Mouse (Mus musculus) heart, adult 2 months (tissue): ENCODE data around the gene Spsb1. TPM values are rescaled to one million over a fixed set of nuclear protein-coding genes. Genes with fewer than 3 reads are reported as not detected.
A peak's percentile ranks its signal among the peaks of the same experiment; 100 is the strongest.

Experiments used
- DNase-seq, 2 experiments: peaks; one replicate each; pipeline ENCODE4 v3.0.0; 2021
- H3K27ac ChIP-seq: fragments of 200-600 bp; 2 replicates; pipeline ENCODE4 v1.8.1; 2022
- H3K27me3 ChIP-seq: fragments of 200-500 bp; 2 replicates; pipeline ENCODE4 v1.6.1; 2012; ENCODE audit warnings: mild to moderate bottlenecking, low read length, inconsistent platforms, mixed read lengths; ENCODE audit not compliant: control insufficient read depth, insufficient read depth
- H3K36me3 ChIP-seq: fragments of 200-500 bp; 2 replicates; pipeline ENCODE4 v1.6.1; 2012; ENCODE audit warnings: low read length, inconsistent platforms; ENCODE audit not compliant: control insufficient read depth, insufficient read depth
- H3K4me1 ChIP-seq: fragments of 200-500 bp; 2 replicates; pipeline ENCODE4 v1.6.1; 2011; ENCODE audit warnings: low read length; ENCODE audit not compliant: control insufficient read depth, insufficient read depth
- H3K4me3 ChIP-seq: fragments of 200-600 bp; 2 replicates; pipeline ENCODE4 v1.8.1; 2022
- H3K79me2 ChIP-seq: fragments of 200-500 bp; replicated peaks from 2 replicates; pipeline ENCODE4 v1.6.1; 2012; ENCODE audit warnings: mild to moderate bottlenecking, inconsistent platforms, low read length, moderate library complexity, mixed read lengths; ENCODE audit not compliant: control insufficient read depth, insufficient read depth
- H3K9ac ChIP-seq: fragments of 200-500 bp; 2 replicates; pipeline ENCODE4 v1.6.1; 2012; ENCODE audit warnings: low read depth, mild to moderate bottlenecking, control low read depth, inconsistent platforms, low read length, mixed read lengths
- CTCF ChIP-seq: fragments of 200-600 bp; IDR thresholded peaks from 2 replicates; pipeline ENCODE4 v1.8.1; 2022; ENCODE audit warnings: antibody characterized with exemption, mild to moderate bottlenecking, moderate library complexity
- EP300 ChIP-seq: fragments of 200-500 bp; IDR thresholded peaks from 2 replicates; pipeline ENCODE4 v1.6.1; 2011; ENCODE audit warnings: low read depth, low read length, control low read depth; ENCODE audit not compliant: insufficient read depth
- POLR2A ChIP-seq: fragments of 200-500 bp; IDR thresholded peaks from 2 replicates; pipeline ENCODE4 v1.6.1; 2011; ENCODE audit warnings: mild to moderate bottlenecking, low read depth, low read length, control low read depth; ENCODE audit not compliant: insufficient read depth
- WGBS: fragments of 180-500 bp; shearing (Covaris S2); methylation state at CpG from one replicate; pipeline ENCODE4 v1.1.7; 2018; 5-methylcytosine and 5-hydroxymethylcytosine counted together
- intact Hi-C: fragments of 180-260 bp; cut with DNase I; formaldehyde crosslinking; loops from one replicate; pipeline ENCODE4 v1.15.1; 2025
- polyA plus RNA-seq: library from polyadenylated mRNA; depleted of rRNA; stranded (reverse); fragments of >200 nt; gene quantifications from 2 replicates; pipeline ENCODE4 v1.2.3, GENCODE M21; 2012
- total RNA-seq, 2 experiments: library from RNA; stranded (reverse); gene quantifications; 2 replicates each; pipeline ENCODE4 v1.2.3; 2021

Gene Spsb1
- total and polyA plus RNA-seq, 3 experiments = 28.3 to 35.3 (median 32.2) TPM

DNA sequence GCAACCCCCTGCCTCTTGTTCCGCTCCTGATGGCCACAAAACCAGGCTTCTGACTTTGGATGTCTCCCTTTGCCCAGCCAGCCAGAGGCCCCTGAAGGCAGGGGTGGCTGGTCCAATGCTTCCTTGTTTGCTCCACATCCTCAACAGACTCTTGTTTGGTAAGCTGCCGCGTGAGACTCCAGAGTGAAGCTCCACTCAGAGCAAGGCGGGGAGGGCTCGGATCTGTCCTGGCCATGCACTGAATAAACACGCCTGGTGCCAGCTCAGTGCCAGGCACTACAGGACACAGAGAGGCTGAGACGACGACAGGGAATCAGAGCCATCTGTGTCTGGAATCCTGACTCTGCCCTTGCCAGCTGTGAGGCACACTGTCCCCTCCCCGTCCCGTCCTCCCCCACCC lies 70.9 kb downstream of the Spsb1 start:
- Histone ChIP-seq H3K27me3 (no peaks in the 10 kb centered on the region), H3K9ac (no peak overlapping the region), H3K36me3 (no peaks in the 10 kb centered on the region), H3K27ac (no peak overlapping the region), H3K4me3 (no peak overlapping the region), H3K79me2 (no peaks in the 10 kb centered on the region), H3K4me1 (peaks cover 11% of the 10 kb centered on the region)
- no peak for DNase-seq
- TF ChIP-seq EP300 = no peak
- TF ChIP-seq POLR2A = no peak
- TF ChIP-seq CTCF = no peak
- WGBS = 87% methylated on average over 10 of the region's 10 CpGs
- intact Hi-C loops = loop anchor here (2.0 kb wide), 1 partner anchor 45 kb away; no protein-coding TSS in a partner anchor

- intact Hi-C loops = no loop called here
- no peaks in the 10 kb centered on the region for H3K79me2 ChIP-seq
- peaks cover 14% of the 10 kb centered on the region for H3K4me1 ChIP-seq
- H3K27me3 ChIP-seq = no peaks in the 10 kb centered on the region
- TF ChIP-seq EP300 = no peak
- TF ChIP-seq POLR2A = no peak
- TF ChIP-seq CTCF = no peak
- no peak overlapping the region for H3K27ac ChIP-seq
- WGBS = 54% methylated on average over 17 of the region's 17 CpGs
- no peak overlapping the region for H3K4me3 ChIP-seq
- no peak for DNase-seq
- no peak overlapping the region for H3K9ac ChIP-seq
- no peaks in the 10 kb centered on the region for H3K36me3 ChIP-seq
Observed at GRCm38 (mm10) chr4:149882139-149882916, 72.5 kb downstream of the Spsb1 start.

DNA sequence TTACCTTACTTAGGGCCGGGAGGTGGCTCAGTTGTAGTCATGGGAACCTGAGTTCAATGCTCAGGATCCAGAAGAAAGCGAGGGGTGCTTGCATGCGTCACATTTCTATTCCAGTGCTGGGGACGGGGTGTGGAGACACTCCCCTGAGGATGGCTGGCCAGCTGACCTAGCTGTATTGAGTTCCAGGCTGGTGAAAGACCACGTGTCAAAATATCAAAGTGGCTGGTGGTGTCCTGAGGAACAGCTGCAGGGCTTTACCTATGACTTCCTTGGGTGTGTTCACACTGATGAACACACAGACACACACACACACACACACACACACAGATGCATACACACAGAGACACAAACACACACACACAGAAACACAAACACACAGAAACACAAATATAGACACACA lies 73.9 kb downstream of the Spsb1 start:
- no peaks in the 10 kb centered on the region for H3K27me3 ChIP-seq
- H3K4me3 ChIP-seq = no peak overlapping the region
- no peaks in the 10 kb centered on the region for H3K79me2 ChIP-seq
- H3K4me1 ChIP-seq = peaks cover 16% of the 10 kb centered on the region
- TF ChIP-seq EP300 (no peak), CTCF (no peak), POLR2A (no peak)
- no peak overlapping the region for H3K9ac ChIP-seq
- WGBS = 86% methylated on average over 5 of the region's 5 CpGs
- intact Hi-C loops = no loop called here
- DNase-seq = no peak
- no peaks in the 10 kb centered on the region for H3K36me3 ChIP-seq
- no peak overlapping the region for H3K27ac ChIP-seq

DNA sequence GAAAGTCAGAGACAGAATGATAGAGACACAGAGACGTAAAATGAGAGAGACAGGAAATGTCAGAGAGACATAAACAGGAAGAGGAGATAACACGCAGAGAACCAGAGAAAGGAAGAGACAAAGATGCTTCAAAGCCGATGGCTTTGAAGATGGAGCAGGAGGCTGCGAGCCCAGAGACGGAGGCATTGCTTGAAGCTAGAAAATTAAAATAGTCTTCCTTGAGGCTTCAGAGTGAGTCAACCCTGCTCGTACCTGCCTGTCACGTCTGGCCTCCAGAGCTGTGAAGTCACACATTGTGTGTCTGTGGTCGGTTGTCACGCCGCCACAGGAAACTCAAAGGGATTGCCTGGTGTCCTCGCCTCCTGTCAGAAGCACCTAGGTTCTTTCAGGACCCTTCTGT lies 74.9 kb downstream of the Spsb1 start:
- intact Hi-C loops = no loop called here
- Histone ChIP-seq H3K79me2 (no peaks in the 10 kb centered on the region), H3K4me3 (no peak overlapping the region), H3K27me3 (no peaks in the 10 kb centered on the region), H3K9ac (no peak overlapping the region), H3K36me3 (no peaks in the 10 kb centered on the region), H3K4me1 (peaks cover 19% of the 10 kb centered on the region), H3K27ac (no peak overlapping the region)
- no peak for TF ChIP-seq CTCF
- no peak for TF ChIP-seq POLR2A
- TF ChIP-seq EP300 = no peak
- WGBS = 78% methylated on average over 11 of the region's 11 CpGs
- DNase-seq = no peak

DNA sequence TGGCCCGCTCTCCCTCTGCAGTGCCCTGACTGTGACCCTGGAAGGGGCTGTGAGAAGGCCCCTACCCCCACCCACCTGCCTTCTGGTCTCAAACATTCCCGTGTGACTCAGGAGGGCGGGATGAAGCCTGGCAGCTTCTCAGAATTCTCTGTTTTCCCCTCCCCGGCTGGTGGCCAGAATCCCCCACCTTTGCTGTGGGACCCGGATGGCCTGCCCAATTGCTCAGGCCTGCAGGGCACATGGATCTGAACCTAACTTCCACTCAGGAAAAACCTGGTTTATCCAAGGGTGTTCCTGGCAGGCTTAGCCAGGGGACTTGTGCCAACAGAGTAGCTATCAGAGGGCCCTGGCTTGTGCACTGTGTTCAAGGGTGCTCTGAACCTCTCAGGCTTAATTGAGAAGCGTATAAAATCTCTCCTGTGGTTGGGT lies 76.8 kb downstream of the Spsb1 start:
- no peaks in the 10 kb centered on the region for H3K79me2 ChIP-seq
- H3K36me3 ChIP-seq = no peaks in the 10 kb centered on the region
- no peaks in the 10 kb centered on the region for H3K27me3 ChIP-seq
- no peak overlapping the region for H3K4me3 ChIP-seq
- TF ChIP-seq CTCF (no peak), POLR2A (no peak), EP300 (no peak)
- no peak overlapping the region for H3K9ac ChIP-seq
- 62% methylated on average over 6 of the region's 6 CpGs for WGBS
- no peak overlapping the region for H3K27ac ChIP-seq
- intact Hi-C loops = no loop called here
- H3K4me1 ChIP-seq = peaks cover 19% of the 10 kb centered on the region
- DNase-seq = peak; percentile 63 to 70

DNA sequence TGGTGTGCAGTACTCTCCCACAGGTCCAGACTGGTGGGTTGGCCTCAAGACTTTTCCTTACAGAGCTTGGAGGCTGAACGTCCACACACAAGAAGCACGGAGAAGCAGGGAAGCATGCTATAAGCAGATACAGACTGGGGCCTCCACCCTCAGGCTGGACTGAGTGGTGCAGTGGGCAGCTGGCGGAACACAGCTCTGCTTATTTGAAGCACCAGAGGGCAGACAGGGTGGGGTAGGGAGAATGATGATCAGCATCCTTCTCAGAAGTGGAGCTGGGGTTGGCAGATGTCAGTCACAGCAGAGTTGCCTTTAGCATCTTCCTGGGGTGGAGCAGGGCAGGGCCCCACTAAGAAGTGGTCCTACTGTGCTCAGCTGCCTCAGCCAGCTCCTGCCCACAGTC lies 77.6 kb downstream of the Spsb1 start:
- no peak overlapping the region for H3K27ac ChIP-seq
- peaks cover 17% of the 10 kb centered on the region for H3K4me1 ChIP-seq
- H3K79me2 ChIP-seq = no peaks in the 10 kb centered on the region
- TF ChIP-seq EP300 = no peak
- no peak for TF ChIP-seq CTCF
- TF ChIP-seq POLR2A = no peak
- no peaks in the 10 kb centered on the region for H3K27me3 ChIP-seq
- no peak overlapping the region for H3K4me3 ChIP-seq
- DNase-seq = no peak
- intact Hi-C loops = no loop called here
- no peak overlapping the region for H3K9ac ChIP-seq
- 70% methylated on average over 3 of the region's 3 CpGs for WGBS
- H3K36me3 ChIP-seq = no peaks in the 10 kb centered on the region
